Mouse (Mus musculus) myocyte (in vitro differentiated cells): Measurements from ENCODE around the gene Sptbn4.

ENCODE experiments used
- MAX ChIP-seq: IDR thresholded peaks from one replicate; pipeline ENCODE4 v1.6.1; 2011; ENCODE audit warnings: low read depth, mild to moderate bottlenecking, control low read depth
- MYOD1 ChIP-seq, 3 experiments: IDR thresholded peaks; one replicate each; pipeline ENCODE4 v1.6.1; 2011; ENCODE audit warnings: control low read depth in 2 of 3, low read depth in 2 of 3, mild to moderate bottlenecking in 2 of 3, moderate library complexity in 1 of 3; ENCODE audit not compliant: insufficient read length in 2 of 3, control insufficient read depth in 1 of 3
- MYOG ChIP-seq, 3 experiments: IDR thresholded peaks; one replicate each; pipeline ENCODE4 v1.6.1; 2011; ENCODE audit warnings: control low read depth in 2 of 3, low read depth in 2 of 3, mild to moderate bottlenecking in 2 of 3; ENCODE audit not compliant: insufficient read length in 2 of 3, control insufficient read depth in 1 of 3, insufficient read depth in 1 of 3
- POLR2A ChIP-seq: IDR thresholded peaks from one replicate; pipeline ENCODE4 v1.6.1; 2011; ENCODE audit warnings: low read depth, mild to moderate bottlenecking, control low read depth, moderate library complexity; ENCODE audit not compliant: insufficient read length
- POLR2AphosphoS2 ChIP-seq: IDR thresholded peaks from one replicate; pipeline ENCODE4 v1.6.1; 2011; ENCODE audit warnings: low read depth, control low read depth; ENCODE audit not compliant: insufficient read length
- TCF12 ChIP-seq: IDR thresholded peaks from one replicate; pipeline ENCODE4 v1.6.1; 2011; ENCODE audit warnings: mild to moderate bottlenecking, control low read depth; ENCODE audit not compliant: poor library complexity, insufficient read depth, severe bottlenecking

GRCm38 (mm10) chr7:27493450-27493849, 46.0 kb upstream of the Sptbn4 start:
- no peak for TF ChIP-seq POLR2A
- no peak for TF ChIP-seq MAX
- no peak for TF ChIP-seq MYOG (IDR thresholded peaks at IDR 0.05; ENCODE audit: control insufficient read depth in 1 of 3, insufficient read depth in 1 of 3, insufficient read length in 2 of 3, low read depth in 2 of 3)
- no peak for TF ChIP-seq MYOD1 (IDR thresholded peaks at IDR 0.05; ENCODE audit: control insufficient read depth in 1 of 3, insufficient read length in 2 of 3, low read depth in 2 of 3)
- TF ChIP-seq TCF12: no peak
- TF ChIP-seq POLR2AphosphoS2: no peak
